Mouse (Mus musculus) limb, embryonic 14.5 days (tissue): Measurements from ENCODE around the gene Speer4d. TPM values are rescaled to one million over a fixed set of nuclear protein-coding genes. Genes with fewer than 3 reads are reported as not detected.
"Not testable (repeated sequence)": the region's sequence is repeated elsewhere in the genome, so short reads cannot be mapped to it uniquely, and the experiment has no call there.

Experiments
- ATAC-seq: fragments of 200-750 bp; cut with Nextera tagmentation; 2 replicates; pipeline ENCODE4 v1.8.0; 2017; ENCODE audit warnings: low read depth, moderate number of reproducible peaks, moderate TSS enrichment; ENCODE audit not compliant: low FRiP score
- DNase-seq: peaks from one replicate; pipeline ENCODE4 v3.0.0-alpha.2; 2015; ENCODE audit warnings: low spot score
- H3K27ac ChIP-seq: fragments of 300-500 bp; sonication (generic); replicated peaks from 2 replicates; pipeline ENCODE4 v1.5.1; 2014; ENCODE audit warnings: low read depth, mild to moderate bottlenecking, low read length, moderate library complexity, mixed read lengths
- H3K27me3 ChIP-seq: fragments of 300-500 bp; sonication (generic); 2 replicates; pipeline ENCODE4 v1.6.1; 2014; ENCODE audit warnings: low read length, mixed read lengths; ENCODE audit not compliant: control insufficient read depth, insufficient read depth
- H3K36me3 ChIP-seq: fragments of 300-500 bp; sonication (generic); 2 replicates; pipeline ENCODE4 v1.6.1; 2014; ENCODE audit warnings: mild to moderate bottlenecking, low read length, moderate library complexity, mixed read lengths; ENCODE audit not compliant: control insufficient read depth, insufficient read depth
- H3K4me1 ChIP-seq: fragments of 300-500 bp; sonication (generic); 2 replicates; pipeline ENCODE4 v1.6.1; 2014; ENCODE audit warnings: antibody characterized with exemption, low read length, mixed read lengths; ENCODE audit not compliant: control insufficient read depth, insufficient read depth
- H3K4me2 ChIP-seq: fragments of 300-500 bp; sonication (generic); replicated peaks from 2 replicates; pipeline ENCODE4 v1.6.1; 2014; ENCODE audit warnings: low read depth, mild to moderate bottlenecking, low read length, moderate library complexity; ENCODE audit not compliant: severe bottlenecking
- H3K4me3 ChIP-seq: fragments of 300-500 bp; sonication (generic); replicated peaks from 2 replicates; pipeline ENCODE4 v1.5.1; 2014; ENCODE audit warnings: low read length
- H3K9ac ChIP-seq: fragments of 300-500 bp; sonication (generic); 2 replicates; pipeline ENCODE4 v1.6.1; 2014; ENCODE audit warnings: mild to moderate bottlenecking, low read depth, low read length, moderate library complexity; ENCODE audit not compliant: severe bottlenecking
- H3K9me3 ChIP-seq: fragments of 300-500 bp; sonication (generic); 2 replicates; pipeline ENCODE4 v1.6.1; 2016; ENCODE audit warnings: low read length; ENCODE audit not compliant: control insufficient read depth
- WGBS: fragments of 180-500 bp; shearing (Covaris S2); extraction: QIAGEN DNeasy Blood & Tissue Kit; methylation state at CpG from one replicate; pipeline ENCODE4 v1.1.7; 2014; 5-methylcytosine and 5-hydroxymethylcytosine counted together
- polyA plus RNA-seq, 2 experiments: library from polyadenylated mRNA; depleted of rRNA in 1 of 2; stranded (reverse) in 1 of 2; unstranded in 1 of 2; fragments of >200 nt; fragmentation: Nextera tagmentation in 1 of 2; extraction: Ambion mirVana in 1 of 2; gene quantifications; 2 replicates each; pipeline versions ENCODE4 v1.2.1 to v1.2.3; 2012 to 2014

The Speer4d gene
- polyA plus RNA-seq (2012; rRNA removed) (not detected in 2 replicates), polyA plus RNA-seq (2014; fragmentation: Nextera tagmentation; extraction: Ambion mirVana) (not detected in 2 replicates)

DNA sequence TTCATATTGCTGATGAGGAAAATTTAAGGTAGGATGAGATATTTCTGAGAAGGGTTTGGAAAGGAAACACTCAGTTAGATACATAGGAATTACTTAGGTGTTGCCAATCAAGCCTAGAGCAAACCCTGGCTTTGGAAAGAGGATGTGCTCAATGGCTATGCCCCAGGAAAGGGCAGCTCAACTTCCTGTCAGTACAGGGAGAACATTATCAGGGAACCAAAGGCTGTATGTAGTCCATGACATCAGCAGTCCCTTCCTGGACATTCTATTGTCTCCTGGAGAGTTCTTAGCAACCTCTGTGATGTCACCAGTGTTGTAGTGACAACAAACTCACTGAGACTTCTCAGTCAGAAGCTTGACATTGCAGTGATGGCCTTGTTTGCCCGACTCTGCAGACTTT lies at the start of gene Speer4d:
Gene Speer4d (plus strand): TSS at position 301 of the 400 bp plus-strand sequence.
- WGBS: 62% methylated on average over 1 of the region's 1 CpGs
- ATAC-seq, H3K27me3 ChIP-seq: not testable (repeated sequence)

GRCm38 (mm10) chr5:15573735-15574134 lies 45.1 kb upstream of the Speer4d start:
- not testable (repeated sequence) for H3K4me1 ChIP-seq, DNase-seq, H3K27me3 ChIP-seq, H3K36me3 ChIP-seq, ATAC-seq, H3K27ac ChIP-seq, H3K9me3 ChIP-seq, H3K4me2 ChIP-seq, H3K4me3 ChIP-seq, H3K9ac ChIP-seq

More for the DNA sequence above, at the start of gene Speer4d:
- not testable (repeated sequence) for H3K27ac ChIP-seq, DNase-seq, H3K36me3 ChIP-seq, H3K4me1 ChIP-seq, H3K9me3 ChIP-seq, H3K9ac ChIP-seq, H3K4me3 ChIP-seq, H3K4me2 ChIP-seq

DNA sequence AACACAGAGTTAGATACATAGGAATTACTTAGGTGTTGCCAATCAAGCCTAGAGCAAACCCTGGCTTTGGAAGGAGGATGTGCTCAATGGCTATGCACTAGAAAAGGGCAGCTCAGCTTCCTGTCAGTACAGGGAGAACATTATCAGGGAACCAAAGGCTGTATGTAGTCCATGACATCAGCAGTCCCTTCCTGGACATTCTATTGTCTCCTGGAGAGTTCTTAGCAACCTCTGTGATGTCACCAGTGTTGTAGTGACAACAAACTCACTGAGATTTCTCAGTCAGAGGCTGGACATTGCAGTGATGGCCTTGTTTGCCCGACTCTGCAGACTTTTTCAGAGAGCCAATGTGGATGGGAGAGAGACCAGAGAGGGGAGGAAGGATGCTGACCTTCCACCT lies 41.8 kb upstream of the Speer4d start, which contains the start of gene Gm21083:
Gene Gm21083 (plus strand): TSS at position 301 of the 400 bp plus-strand sequence.
- not testable (repeated sequence) for H3K9ac ChIP-seq, H3K27ac ChIP-seq, H3K9me3 ChIP-seq, H3K4me1 ChIP-seq, DNase-seq, H3K4me2 ChIP-seq, H3K27me3 ChIP-seq, ATAC-seq, H3K36me3 ChIP-seq, H3K4me3 ChIP-seq
- no CpG with 5 or more reads among the region's 1 CpGs for WGBS

GRCm38 (mm10) chr5:15586351-15586750 lies 32.5 kb upstream of the Speer4d start:
- H3K4me2 ChIP-seq, H3K4me3 ChIP-seq, ATAC-seq, H3K27me3 ChIP-seq, H3K9me3 ChIP-seq, H3K9ac ChIP-seq, H3K36me3 ChIP-seq, H3K27ac ChIP-seq, DNase-seq, H3K4me1 ChIP-seq: not testable (repeated sequence)

DNA sequence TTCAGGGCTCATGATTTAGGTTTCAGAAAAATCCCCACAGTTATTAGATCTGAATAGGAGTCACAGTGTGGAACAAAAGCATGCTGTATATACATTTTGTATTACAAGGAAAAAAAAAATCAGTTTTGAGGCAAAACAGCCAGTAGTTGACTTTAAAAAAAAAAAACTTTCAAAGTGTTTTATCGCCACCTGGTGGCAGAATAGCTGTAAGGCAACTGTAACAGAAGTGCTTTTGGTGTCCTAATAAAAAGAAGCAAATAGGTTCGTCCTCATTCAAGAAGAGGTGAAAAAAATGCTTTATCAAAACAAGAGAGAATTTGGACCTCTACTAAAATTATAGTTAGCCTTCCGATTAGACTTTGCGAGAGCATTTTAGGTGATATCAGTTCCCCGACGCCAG lies 30.6 kb upstream of the Speer4d start:
- not testable (repeated sequence) for H3K9me3 ChIP-seq, ATAC-seq, H3K4me3 ChIP-seq, H3K36me3 ChIP-seq, H3K27ac ChIP-seq, H3K4me2 ChIP-seq, H3K27me3 ChIP-seq, H3K9ac ChIP-seq, H3K4me1 ChIP-seq
- 32% methylated on average over 6 of the region's 6 CpGs for WGBS
- DNase-seq: peak; percentile 73

DNA sequence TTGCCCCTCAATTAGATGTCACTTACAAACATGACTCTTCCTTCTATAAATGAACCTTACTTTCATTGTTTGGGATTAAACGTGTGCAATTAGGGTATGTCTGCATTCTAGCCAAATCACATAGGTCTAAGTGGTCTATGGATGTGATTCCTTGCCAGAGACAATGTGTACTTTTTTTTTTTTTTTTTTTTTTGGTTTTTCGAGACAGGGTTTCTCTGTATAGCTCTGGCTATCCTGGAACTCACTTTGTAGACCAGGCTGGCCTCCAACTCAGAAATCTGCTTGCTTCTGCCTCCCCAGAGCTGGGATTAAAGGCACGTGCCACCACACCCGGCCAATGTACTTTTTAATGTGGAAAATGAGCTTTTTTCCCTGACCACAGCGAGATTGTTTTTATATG lies 28.2 kb upstream of the Speer4d start:
- H3K4me2 ChIP-seq, H3K9ac ChIP-seq, H3K27ac ChIP-seq, DNase-seq, H3K9me3 ChIP-seq, H3K27me3 ChIP-seq, ATAC-seq, H3K4me3 ChIP-seq, H3K36me3 ChIP-seq, H3K4me1 ChIP-seq: not testable (repeated sequence)
- 46% methylated on average over 5 of the region's 5 CpGs for WGBS

GRCm38 (mm10) chr5:15591577-15591976 lies 27.3 kb upstream of the Speer4d start:
- H3K4me1 ChIP-seq, H3K36me3 ChIP-seq, H3K9ac ChIP-seq, H3K9me3 ChIP-seq, H3K27ac ChIP-seq, H3K4me2 ChIP-seq, H3K27me3 ChIP-seq, H3K4me3 ChIP-seq: not testable (repeated sequence)
- ATAC-seq: peak; percentile 53; the same call in 1 of the 2 replicates
- 74% methylated on average over 2 of the region's 2 CpGs for WGBS
- DNase-seq: peak; percentile 1

GRCm38 (mm10) chr5:15598831-15599230 lies 20.0 kb upstream of the Speer4d start:
- H3K4me2 ChIP-seq, H3K4me3 ChIP-seq, ATAC-seq, H3K9ac ChIP-seq, H3K27ac ChIP-seq, H3K4me1 ChIP-seq, DNase-seq, H3K36me3 ChIP-seq, H3K9me3 ChIP-seq, H3K27me3 ChIP-seq: not testable (repeated sequence)
